Mouse (Mus musculus) heart, adult 18-20 months (tissue): ENCODE measurements around the gene Asah2. TPM values are rescaled to one million over a fixed set of nuclear protein-coding genes. Genes with fewer than 3 reads are reported as not detected.
A peak's percentile ranks its signal among the peaks of the same experiment; 100 is the strongest.
"Not testable (repeated sequence)": the region's sequence is repeated elsewhere in the genome, so short reads cannot be mapped to it uniquely, and the experiment has no call there.

Experiments
- DNase-seq, 2 experiments: peaks; one replicate each; pipeline ENCODE4 v3.0.0; 2021 to 2022; ENCODE audit warnings: mixed read lengths in 1 of 2
- long read RNA-seq, 2 experiments: library from polyadenylated mRNA; stranded (forward); transcript quantifications; one replicate each; pipeline ENCODE4 v2.0.0; 2021
- total RNA-seq, 2 experiments: library from RNA; stranded (reverse); gene quantifications; 2 replicates each; pipeline ENCODE4 v1.2.3; 2021

The Asah2 gene
- total RNA-seq, result 10 to 100 TPM; 14.8 to 15.2 TPM
- long read RNA-seq, experiment 1, partial matches to known transcripts, result 0 of 3 reads
- long read RNA-seq, experiment 1, other reads (novel, unspliced or antisense), result 3 of 3 reads
- long read RNA-seq, experiment 2, partial matches to known transcripts, result 0 of 3 reads
- long read RNA-seq, experiment 2, other reads (novel, unspliced or antisense), result 3 of 3 reads

- DNase-seq, result peak; percentile 88 to 90
These were observed at the start of gene Asah2 for GRCm38 (mm10) chr19:32107771-32108306. Gene Asah2 (minus strand): TSS chr19:32108211.

- DNase-seq, result no peak
These were observed 49.0 kb upstream of the Asah2 start for GRCm38 (mm10) chr19:32157045-32157444.

- DNase-seq, result no peak
These were observed 44.5 kb upstream of the Asah2 start for GRCm38 (mm10) chr19:32152529-32152928.

- no peak for DNase-seq
These were observed 40.7 kb upstream of the Asah2 start for GRCm38 (mm10) chr19:32148710-32149109.

GRCm38 (mm10) chr19:32142383-32142782 is 34.4 kb upstream of the Asah2 start:
- DNase-seq, result no peak

- peak; percentile 34 for DNase-seq
These were observed 30.5 kb upstream of the Asah2 start for GRCm38 (mm10) chr19:32138361-32139088.

GRCm38 (mm10) chr19:32137904-32138303 is 29.9 kb upstream of the Asah2 start:
- DNase-seq, result no peak

- peak; percentile 41 to 74 for DNase-seq
These were observed 29.0 kb upstream of the Asah2 start for GRCm38 (mm10) chr19:32136888-32137625.

GRCm38 (mm10) chr19:32131707-32132488 is 23.9 kb upstream of the Asah2 start:
- DNase-seq, result not testable (repeated sequence)

- no peak for DNase-seq
These were observed 21.3 kb upstream of the Asah2 start for GRCm38 (mm10) chr19:32129281-32129680.

GRCm38 (mm10) chr19:32127180-32127850 is 19.3 kb upstream of the Asah2 start:
- peak in 1 of 2 experiments; percentile 35 for DNase-seq

GRCm38 (mm10) chr19:32124155-32124554 is 16.1 kb upstream of the Asah2 start:
- no peak for DNase-seq

GRCm38 (mm10) chr19:32123196-32123595 is 15.2 kb upstream of the Asah2 start:
- DNase-seq, result no peak

- no peak for DNase-seq
These were observed 12.8 kb upstream of the Asah2 start for GRCm38 (mm10) chr19:32120798-32121197.

GRCm38 (mm10) chr19:32119666-32120065 is 11.7 kb upstream of the Asah2 start:
- DNase-seq, result no peak

GRCm38 (mm10) chr19:32118496-32118895 is 10.5 kb upstream of the Asah2 start:
- DNase-seq, result no peak

GRCm38 (mm10) chr19:32117484-32118018 is 9.5 kb upstream of the Asah2 start:
- no peak for DNase-seq

GRCm38 (mm10) chr19:32111866-32112790 is 4.1 kb upstream of the Asah2 start:
- no peak for DNase-seq

GRCm38 (mm10) chr19:32106750-32107149 is 1.3 kb downstream of the Asah2 start:
- no peak for DNase-seq

GRCm38 (mm10) chr19:32104217-32104616 is 3.8 kb downstream of the Asah2 start:
- no peak for DNase-seq
